Mouse (Mus musculus) neural tube, embryonic 12.5 days (tissue): ENCODE results near the gene Ceacam11. TPM values are rescaled to one million over a fixed set of nuclear protein-coding genes. Genes with fewer than 3 reads are reported as not detected.
"Not testable (repeated sequence)": the region's sequence is repeated elsewhere in the genome, so short reads cannot be mapped to it uniquely, and the experiment has no call there.

ENCODE experiments used
- ATAC-seq: fragments of 200-750 bp; cut with Nextera tagmentation; 2 replicates; pipeline ENCODE4 v1.8.0; 2017; ENCODE audit warnings: low read depth, mild to moderate bottlenecking, moderate TSS enrichment, moderate library complexity; ENCODE audit not compliant: low FRiP score
- H3K27ac ChIP-seq: fragments of 300-500 bp; sonication (generic); 2 replicates; pipeline ENCODE4 v1.5.1; 2016
- H3K27me3 ChIP-seq: fragments of 300-500 bp; sonication (generic); replicated peaks from 2 replicates; pipeline ENCODE4 v1.6.1; 2016; ENCODE audit warnings: mild to moderate bottlenecking
- H3K36me3 ChIP-seq: fragments of 300-500 bp; sonication (generic); 2 replicates; pipeline ENCODE4 v1.6.1; 2016; ENCODE audit warnings: mild to moderate bottlenecking
- H3K4me1 ChIP-seq: fragments of 300-500 bp; sonication (generic); 2 replicates; pipeline ENCODE4 v1.6.1; 2016
- H3K4me2 ChIP-seq: fragments of 300-500 bp; sonication (generic); replicated peaks from 2 replicates; pipeline ENCODE4 v1.6.1; 2016; ENCODE audit warnings: mild to moderate bottlenecking
- H3K4me3 ChIP-seq: fragments of 300-500 bp; sonication (generic); 2 replicates; pipeline ENCODE4 v1.5.1; 2016
- H3K9ac ChIP-seq: fragments of 300-500 bp; sonication (generic); 2 replicates; pipeline ENCODE4 v1.6.1; 2016; ENCODE audit warnings: mild to moderate bottlenecking
- H3K9me3 ChIP-seq: fragments of 300-500 bp; sonication (generic); 2 replicates; pipeline ENCODE4 v1.6.1; 2016; ENCODE audit warnings: mild to moderate bottlenecking
- WGBS: fragments of 180-500 bp; shearing (Covaris S2); methylation state at CpG from one replicate; pipeline ENCODE4 v1.1.7; 2016; 5-methylcytosine and 5-hydroxymethylcytosine counted together
- microRNA-seq: library from miRNA; unstranded; fragments of <30 nt; microRNA quantifications from one replicate; pipeline ENCODE4, GENCODE M21; 2017
- polyA plus RNA-seq: library from polyadenylated mRNA; unstranded; fragments of >200 nt; fragmentation: Nextera tagmentation; extraction: Ambion mirVana; gene quantifications from 2 replicates; pipeline ENCODE4 v1.2.1, GENCODE M21; 2016

Gene Ceacam11
- not detected in 2 replicates for polyA plus RNA-seq

GRCm38 (mm10) chr7:17971824-17972223 is at the start of gene Ceacam11:
Ceacam11 (plus strand) TSS chr7:17972124.
- Histone ChIP-seq H3K4me1 (no peaks in the 10 kb centered on the region), H3K9ac (no peak within 1 kb of the TSS), H3K4me3 (no peak within 1 kb of the TSS), H3K36me3 (no peaks in the 10 kb centered on the region), H3K4me2 (no peak within 1 kb of the TSS), H3K9me3 (peaks cover 66% of the 10 kb centered on the region), H3K27ac (no peak within 1 kb of the TSS), H3K27me3 (no peaks in the 10 kb centered on the region)
- ATAC-seq: no peak
- 86% methylated on average over 4 of the region's 4 CpGs for whole genome bisulfite sequencing

GRCm38 (mm10) chr7:18001131-18001530 is 29.2 kb downstream of the Ceacam11 start:
- not testable (repeated sequence) for ATAC-seq, H3K9ac ChIP-seq
- WGBS: 94% methylated on average over 1 of the region's 1 CpGs

GRCm38 (mm10) chr7:18009589-18009988 is 37.7 kb downstream of the Ceacam11 start, which contains the start of gene Ceacam13:
Ceacam13 (plus strand) TSS chr7:18009889.
- Histone ChIP-seq H3K36me3 (no peaks in the 10 kb centered on the region), H3K27ac (no peak within 1 kb of the TSS), H3K9me3 (peaks cover 31% of the 10 kb centered on the region), H3K4me3 (no peak within 1 kb of the TSS), H3K9ac (no peak within 1 kb of the TSS), H3K4me2 (no peak within 1 kb of the TSS), H3K27me3 (no peaks in the 10 kb centered on the region), H3K4me1 (no peaks in the 10 kb centered on the region)
- 81% methylated on average over 4 of the region's 4 CpGs for WGBS
- no peak for ATAC-seq

More at GRCm38 (mm10) chr7:18001131-18001530, 29.2 kb downstream of the Ceacam11 start:
- not testable (repeated sequence) for H3K27me3 ChIP-seq, H3K4me2 ChIP-seq, H3K27ac ChIP-seq, H3K4me1 ChIP-seq, H3K4me3 ChIP-seq, H3K36me3 ChIP-seq
- H3K9me3 ChIP-seq: peaks cover 21% of the 10 kb centered on the region

Small RNA genes within 50 kb of the gene (microRNA-seq; reads per million reads assigned to microRNA genes)
- gene Gm22414: not detected

Other genes with a start within 250 kb of the Ceacam11 start
- gene Ceacam14, start 159.5 kb upstream of the Ceacam11 start, polyA plus RNA-seq: not detected in 2 replicates
- gene Gm5155, start 100.4 kb upstream of the Ceacam11 start, polyA plus RNA-seq: not detected in 2 replicates
- gene Ceacam13, start 37.8 kb downstream of the Ceacam11 start, polyA plus RNA-seq: not detected in 2 replicates
- not detected in 2 replicates for gene Ceacam12, start 93.8 kb downstream of the Ceacam11 start, polyA plus RNA-seq
- gene Igfl3, start 204.4 kb downstream of the Ceacam11 start, polyA plus RNA-seq: not detected in 2 replicates